Mouse (Mus musculus) ES-CJ7 (cell line): ENCODE data around the gene Nhlrc1.

Experiments used
- DNase-seq: peaks from one replicate; pipeline ENCODE4 v3.0.0; 2011; ENCODE audit warnings: low read depth, low spot score

The Nhlrc1 gene

DNA sequence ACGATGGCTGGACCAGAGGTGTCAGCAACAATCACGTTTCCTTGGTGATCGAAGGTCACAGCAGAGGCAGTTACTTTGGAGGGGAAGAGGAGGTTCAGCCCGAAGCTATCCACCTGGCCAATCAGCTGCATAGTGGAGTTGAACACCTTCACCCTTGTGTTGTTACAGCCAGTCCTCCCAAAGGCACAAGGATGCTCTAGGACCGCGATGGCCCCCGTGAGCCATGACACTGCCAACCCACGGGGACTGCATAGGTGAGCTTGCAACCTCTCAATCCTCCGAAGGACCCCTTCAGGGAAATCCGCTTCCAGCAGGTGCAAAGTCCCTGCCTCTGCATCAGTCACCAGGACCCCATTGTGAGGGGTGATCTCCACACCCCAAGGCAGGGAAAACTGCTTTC lies 910 bp downstream of the Nhlrc1 start:
- no peak for DNase-seq

- peak; percentile 29 for DNase-seq
Measured at GRCm38 (mm10) chr13:47001590-47001989, 13.1 kb downstream of the Nhlrc1 start.

GRCm38 (mm10) chr13:46999498-46999897 lies 15.2 kb downstream of the Nhlrc1 start:
- DNase-seq = no peak

DNA sequence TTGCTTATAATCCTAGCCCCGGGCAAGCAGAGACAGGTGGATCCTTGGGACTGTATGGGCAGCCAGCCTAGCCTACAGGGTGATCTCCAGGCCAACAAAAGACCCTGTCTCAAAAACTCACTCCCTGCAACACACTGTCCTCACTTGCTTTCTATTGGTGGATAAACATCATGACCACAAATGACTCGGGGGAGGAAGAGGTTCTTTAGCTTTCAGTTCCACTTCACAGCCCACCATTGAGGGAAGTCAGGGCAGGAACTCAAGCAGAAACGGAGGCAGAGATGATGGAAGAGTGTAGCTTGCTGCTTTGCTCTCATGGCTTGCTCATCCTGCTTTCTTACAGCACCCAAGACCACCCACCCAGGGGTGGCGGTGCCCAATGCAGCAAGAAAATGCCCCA lies 17.3 kb downstream of the Nhlrc1 start:
- no peak for DNase-seq

DNA sequence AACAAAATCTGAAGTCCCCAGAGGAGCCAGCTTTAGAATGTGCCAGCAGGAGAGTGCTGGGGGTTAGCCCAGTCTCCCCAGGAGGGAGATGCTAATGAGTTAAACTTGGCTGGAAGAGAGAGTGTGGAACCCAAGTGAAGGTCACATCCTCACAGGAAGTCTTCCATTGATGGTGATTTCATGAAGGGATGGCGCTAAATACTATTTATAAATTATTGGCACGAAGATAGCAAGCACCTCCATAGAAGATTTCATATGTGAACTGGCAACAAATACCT lies 21.4 kb downstream of the Nhlrc1 start:
- no peak for DNase-seq

GRCm38 (mm10) chr13:46992516-46993273 lies 22.0 kb downstream of the Nhlrc1 start:
- DNase-seq = no peak

GRCm38 (mm10) chr13:46990376-46991011 lies 24.2 kb downstream of the Nhlrc1 start:
- no peak for DNase-seq

GRCm38 (mm10) chr13:46987941-46988340 lies 26.7 kb downstream of the Nhlrc1 start:
- no peak for DNase-seq

DNA sequence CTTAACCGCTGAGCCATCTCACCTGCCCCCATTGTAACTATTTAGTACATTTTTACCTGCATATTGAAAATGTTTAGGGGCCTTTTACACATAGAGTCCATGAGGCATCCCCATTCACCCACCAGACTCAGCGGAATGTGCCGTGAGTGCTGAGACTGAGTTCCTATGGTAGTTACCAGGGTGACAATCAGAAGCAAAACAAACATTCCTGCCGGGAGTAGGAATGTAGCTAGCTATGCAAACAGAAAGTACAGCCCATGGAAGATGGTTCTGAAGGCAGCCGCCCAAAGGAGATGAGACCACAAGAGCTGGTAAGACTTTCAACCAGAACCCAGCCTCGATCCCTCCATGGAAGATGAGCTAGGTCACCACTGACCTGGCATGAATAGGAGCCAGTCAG lies 28.4 kb downstream of the Nhlrc1 start:
- no peak for DNase-seq

DNA sequence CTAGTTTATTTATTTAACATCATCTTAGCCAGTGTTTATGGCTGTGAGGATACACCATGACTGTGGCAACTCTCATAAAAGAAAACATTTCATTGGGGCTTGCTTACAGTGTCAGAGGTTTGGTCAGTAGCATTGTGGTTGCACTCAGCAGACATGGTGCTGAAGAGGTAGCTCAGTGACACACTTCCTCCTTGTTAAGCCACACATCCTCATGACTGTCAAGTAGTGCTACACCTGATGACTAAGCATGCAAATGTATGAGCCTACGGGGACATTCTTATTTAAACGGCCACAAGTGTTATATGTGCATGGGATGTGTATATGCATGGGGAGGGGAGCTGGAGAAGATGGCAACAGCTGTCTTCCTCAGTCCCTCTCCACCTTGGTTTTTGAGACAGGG lies 30.8 kb downstream of the Nhlrc1 start:
- no peak for DNase-seq

GRCm38 (mm10) chr13:46979836-46980490 lies 34.7 kb downstream of the Nhlrc1 start:
- DNase-seq = no peak

DNA sequence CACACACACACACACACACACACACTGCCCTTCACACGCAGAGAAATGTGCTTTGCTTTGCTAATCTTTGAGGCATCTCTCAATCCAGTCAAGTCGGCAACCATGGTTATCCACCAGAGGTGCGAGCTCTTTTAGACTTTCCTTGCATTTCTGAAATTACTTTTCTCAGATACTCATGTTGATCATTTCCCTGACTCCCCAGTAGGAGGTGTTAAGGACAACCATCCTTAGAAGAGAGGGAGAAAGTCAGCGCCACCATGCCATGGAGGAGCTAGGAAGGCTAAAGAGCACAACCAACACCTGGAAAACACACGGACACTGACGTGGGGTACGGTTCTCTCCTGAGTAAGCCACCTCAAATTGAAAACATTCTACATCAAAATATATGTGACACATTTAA lies 38.1 kb downstream of the Nhlrc1 start:
- peak; percentile 29 for DNase-seq

GRCm38 (mm10) chr13:46975930-46976329 lies 38.7 kb downstream of the Nhlrc1 start:
- DNase-seq = no peak

GRCm38 (mm10) chr13:46975031-46975551 lies 39.6 kb downstream of the Nhlrc1 start:
- DNase-seq = peak; percentile 83

- no peak for DNase-seq
Measured at GRCm38 (mm10) chr13:46970286-46970945, 44.2 kb downstream of the Nhlrc1 start.

DNA sequence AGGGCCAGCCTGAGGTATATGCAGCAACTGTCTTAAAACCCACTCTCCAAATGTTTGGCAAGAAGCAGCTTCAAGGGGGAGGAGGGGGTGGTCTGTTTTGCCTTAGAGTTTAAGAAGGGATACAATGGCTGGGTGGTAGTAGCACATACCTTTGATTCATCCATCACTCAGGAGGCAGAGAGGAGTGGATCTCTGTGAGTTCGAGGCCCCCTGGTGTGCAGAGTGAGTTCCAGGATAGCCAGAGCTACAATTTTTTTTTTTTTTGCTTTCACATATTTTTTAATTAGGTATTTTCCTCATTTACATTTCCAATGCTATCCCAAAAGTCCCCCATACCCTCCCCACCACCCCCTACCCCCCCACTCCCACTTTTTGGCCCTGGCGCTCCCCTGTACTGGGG lies 46.0 kb downstream of the Nhlrc1 start:
- no peak for DNase-seq

- DNase-seq = no peak
Measured at GRCm38 (mm10) chr13:46967308-46967707, 47.3 kb downstream of the Nhlrc1 start.
